Mouse (Mus musculus): ENCODE data around the gene Sec24b.

DNA sequence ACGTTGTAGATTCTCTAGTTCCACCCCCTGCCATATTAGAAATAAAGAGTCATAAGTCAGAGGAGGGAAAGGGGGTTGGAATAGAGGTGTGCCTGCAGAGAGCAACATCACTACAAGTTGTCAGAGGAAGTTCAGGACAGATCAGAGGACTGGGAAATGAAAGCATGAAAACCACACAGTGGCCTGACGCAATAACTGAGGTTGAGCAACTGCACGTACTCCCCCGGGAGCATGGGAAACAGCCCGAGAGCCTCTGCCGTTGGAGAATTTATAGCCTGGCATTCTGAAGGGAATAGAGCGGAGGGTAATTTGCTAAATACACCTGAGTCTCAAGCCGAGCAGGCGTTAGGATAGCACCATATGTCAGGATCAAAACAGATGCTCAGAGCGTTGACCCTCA is 11.7 kb upstream of the Sec24b start:
- TF ChIP-seq POLR2A (IDR thresholded peaks at IDR 0.05; ENCODE audit: control insufficient read depth in 1 of 2, insufficient read depth in 1 of 2, low read depth in 1 of 2, low read length in 2 of 2, poor library complexity in 1 of 2) (no peak), CTCF (IDR thresholded peaks at IDR 0.05 in 2 of 3, conservative IDR thresholded peaks at IDR 0.05 in 1 of 3; ENCODE audit: control insufficient read depth in 1 of 3, insufficient read depth in 1 of 3, low read depth in 2 of 3, low read length in 3 of 3, poor library complexity in 1 of 3, severe bottlenecking in 1 of 3) (no peak), TCF12 (IDR thresholded peaks at IDR 0.05; ENCODE audit: low read depth, low read length) (no peak), EP300 (IDR thresholded peaks at IDR 0.05; ENCODE audit: low read depth in 1 of 2, low read length in 2 of 2) (no peak), SIN3A (IDR thresholded peaks at IDR 0.05; ENCODE audit: low read length) (no peak), ZKSCAN1 (IDR thresholded peaks at IDR 0.05; ENCODE audit: low read depth, low read length) (no peak), UBTF (IDR thresholded peaks at IDR 0.05; ENCODE audit: borderline replicate concordance, insufficient read depth, low read depth, low read length) (no peak), SMC3 (IDR thresholded peaks at IDR 0.05; ENCODE audit: low read depth, low read length) (no peak), ZMIZ1 (IDR thresholded peaks at IDR 0.05; ENCODE audit: low read depth, low read length) (no peak), POLR2AphosphoS2 (IDR thresholded peaks at IDR 0.05; ENCODE audit: low read length) (no peak), NELFE (IDR thresholded peaks at IDR 0.05; ENCODE audit: low read depth, low read length) (no peak), CHD2 (IDR thresholded peaks at IDR 0.05; ENCODE audit: low read length) (no peak), RCOR1 (IDR thresholded peaks at IDR 0.05; ENCODE audit: low read depth, low read length) (no peak)
